Mouse (Mus musculus) regulatory T cell (primary cell): ENCODE results near the gene Lcn2.

Source experiments
- in situ Hi-C: fragments of 300-600 bp; cut with MboI, MseI; formaldehyde crosslinking; loops from one replicate; pipeline ENCODE4 v1.15.1; 2025; ENCODE audit warnings: high pct_unique_total_duplicates

Gene Lcn2

GRCm38 (mm10) chr2:32413936-32414335 lies 25.9 kb upstream of the Lcn2 start:
- in situ Hi-C loops, result no loop called here

- in situ Hi-C loops, result no loop called here
Observed at GRCm38 (mm10) chr2:32412742-32413531, 24.9 kb upstream of the Lcn2 start.

- in situ Hi-C loops, result no loop called here
Observed at GRCm38 (mm10) chr2:32411407-32411806, 23.4 kb upstream of the Lcn2 start.

- in situ Hi-C loops, result no loop called here
Observed at GRCm38 (mm10) chr2:32408429-32409424, 20.7 kb upstream of the Lcn2 start.

- in situ Hi-C loops, result no loop called here
Observed at GRCm38 (mm10) chr2:32407144-32407824, 19.2 kb upstream of the Lcn2 start.

- in situ Hi-C loops, result loop anchor here (5.0 kb wide), 1 partner anchor 83 kb away; no protein-coding TSS in a partner anchor
Observed at GRCm38 (mm10) chr2:32404663-32405062, 16.6 kb upstream of the Lcn2 start.

- in situ Hi-C loops, result loop anchor here (5.0 kb wide), 1 partner anchor 171 kb away; no protein-coding TSS in a partner anchor
Observed at GRCm38 (mm10) chr2:32396695-32397094, 8.6 kb upstream of the Lcn2 start.

GRCm38 (mm10) chr2:32395946-32396621 lies 8.0 kb upstream of the Lcn2 start:
- in situ Hi-C loops, result loop anchor here (5.0 kb wide), 1 partner anchor 171 kb away; no protein-coding TSS in a partner anchor

- in situ Hi-C loops, result loop anchor here (5.0 kb wide), 1 partner anchor 172 kb away; no protein-coding TSS in a partner anchor
Observed at GRCm38 (mm10) chr2:32395484-32395945, 7.5 kb upstream of the Lcn2 start, which contains the start of gene Ptges2. Ptges2 (plus strand) TSS chr2:32395896.

GRCm38 (mm10) chr2:32394973-32395372 lies 6.9 kb upstream of the Lcn2 start:
- in situ Hi-C loops, result loop anchor here (5.0 kb wide), 1 partner anchor 172 kb away; no protein-coding TSS in a partner anchor

- in situ Hi-C loops, result no loop called here
Observed at GRCm38 (mm10) chr2:32392063-32392462, 4.0 kb upstream of the Lcn2 start.

GRCm38 (mm10) chr2:32390871-32391270 lies 2.8 kb upstream of the Lcn2 start:
- in situ Hi-C loops, result no loop called here

GRCm38 (mm10) chr2:32389157-32389556 lies 1.1 kb upstream of the Lcn2 start:
- in situ Hi-C loops, result no loop called here

GRCm38 (mm10) chr2:32382689-32383088 lies 5.4 kb downstream of the Lcn2 start:
- in situ Hi-C loops, result no loop called here

GRCm38 (mm10) chr2:32381775-32382223 lies 6.3 kb downstream of the Lcn2 start, which contains the start of gene 1110008P14Rik:
1110008P14Rik (minus strand) TSS chr2:32381938.
- in situ Hi-C loops, result no loop called here

- in situ Hi-C loops, result no loop called here
Observed at GRCm38 (mm10) chr2:32381141-32381774, 6.8 kb downstream of the Lcn2 start.

- in situ Hi-C loops, result no loop called here
Observed at GRCm38 (mm10) chr2:32380001-32380500, 8.0 kb downstream of the Lcn2 start.

GRCm38 (mm10) chr2:32376963-32377362 lies 11.1 kb downstream of the Lcn2 start:
- in situ Hi-C loops, result no loop called here

- in situ Hi-C loops, result no loop called here
Observed at GRCm38 (mm10) chr2:32375317-32375940, 12.6 kb downstream of the Lcn2 start.
